Mouse (Mus musculus): ENCODE results near the gene Mapk1ip1l.

DNA sequence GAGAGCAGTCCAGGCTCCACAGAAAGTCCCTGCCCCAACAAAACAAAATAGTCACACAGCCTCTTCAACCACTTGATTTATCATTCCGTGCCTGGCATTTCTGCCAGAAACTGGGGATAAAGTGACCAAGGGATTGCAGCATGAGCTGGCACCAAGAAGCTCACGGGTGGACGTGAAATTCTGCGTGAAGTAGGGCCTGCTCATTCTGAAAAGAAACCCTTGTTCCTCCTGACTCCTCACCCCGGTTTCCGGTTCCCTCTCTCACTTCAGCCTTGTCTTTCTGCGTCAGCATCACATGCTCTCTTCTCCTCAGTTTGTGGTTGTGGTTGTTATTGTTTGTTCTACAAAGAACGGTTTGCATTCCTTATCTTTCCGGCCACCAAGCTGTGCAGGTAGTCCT lies 63.8 kb downstream of the Mapk1ip1l start:
- TF ChIP-seq POLR2A (IDR thresholded peaks at IDR 0.05; ENCODE audit: borderline replicate concordance, insufficient read depth, low read length) (no peak), CTCF (IDR thresholded peaks at IDR 0.05; ENCODE audit: borderline replicate concordance, insufficient read depth, low read depth, low read length) (no peak)
